Mouse (Mus musculus) left cerebral cortex, adult 8-10 months (tissue): ENCODE measurements at regions not wholly inside any gene's neighbourhood (a gene's known extent, or its start where the extent isn't known, plus 50 kb on each side); places are given as distances from the start of the nearest gene placed in this dataset.

Source experiments
- DNase-seq, 2 experiments: peaks; one replicate each; pipeline ENCODE4 v3.0.0; 2022; ENCODE audit warnings: low spot score in 2 of 2

GRCm38 (mm10) chr12:68576855-68577254, 582.1 kb downstream of the Rps29 start:
- no peak for DNase-seq

- no peak for DNase-seq
These were observed 603.9 kb downstream of the Rps29 start for GRCm38 (mm10) chr12:68554943-68555627.

GRCm38 (mm10) chr12:68554292-68554691, 604.7 kb downstream of the Rps29 start:
- no peak for DNase-seq

- DNase-seq, result no peak
These were observed 617.2 kb downstream of the Rps29 start for GRCm38 (mm10) chr12:68541811-68542210.

- no peak for DNase-seq
These were observed 658.2 kb downstream of the Rps29 start for GRCm38 (mm10) chr12:68500794-68501193.

GRCm38 (mm10) chr12:68463032-68463431, 696.0 kb downstream of the Rps29 start:
- DNase-seq, result peak in 1 of 2 experiments; percentile 25

- DNase-seq, result no peak
These were observed 700.8 kb downstream of the Rps29 start for GRCm38 (mm10) chr12:68458196-68458595.

- DNase-seq, result no peak
These were observed 732.4 kb downstream of the Rps29 start for GRCm38 (mm10) chr12:68426601-68427000.

GRCm38 (mm10) chr12:68425006-68425405, 734.0 kb downstream of the Rps29 start:
- DNase-seq, result no peak
